Mouse (Mus musculus) telencephalon, adult 2 months (tissue): ENCODE data around the gene Tmcc1.
A peak's percentile ranks its signal among the peaks of the same experiment; 100 is the strongest.
"Not testable (repeated sequence)": the region's sequence is repeated elsewhere in the genome, so short reads cannot be mapped to it uniquely, and the experiment has no call there.

Source experiments
- DNase-seq: peaks from one replicate; pipeline ENCODE4 v3.0.0-alpha.2; 2011; ENCODE audit warnings: low read depth, low spot score

Tmcc1 gene

DNA sequence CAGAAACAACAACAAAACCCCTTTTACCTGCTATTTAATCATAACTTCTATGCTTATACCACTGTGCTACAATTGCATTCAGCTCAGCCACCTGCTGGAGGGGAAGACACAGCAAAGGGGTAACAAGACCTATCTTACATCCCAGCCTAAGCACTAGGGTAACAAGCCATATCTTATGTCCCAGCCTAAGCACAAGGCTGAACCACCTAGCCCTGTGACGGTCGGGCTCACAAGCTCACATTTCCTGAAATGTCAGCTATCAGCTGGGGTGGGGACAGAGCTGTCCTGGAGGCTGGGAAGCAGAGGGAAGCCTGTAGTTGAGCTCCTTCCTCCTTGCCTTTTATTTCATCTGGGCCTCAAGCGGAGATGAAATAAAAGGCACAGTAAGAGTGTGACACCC is 115.7 kb downstream of the Tmcc1 start:
- DNase-seq: no peak

GRCm38 (mm10) chr6:116074892-116075291 is 118.4 kb downstream of the Tmcc1 start:
- DNase-seq: no peak

- no peak for DNase-seq
Measured at GRCm38 (mm10) chr6:116073610-116074009, 119.7 kb downstream of the Tmcc1 start.

GRCm38 (mm10) chr6:116072746-116073261 is 120.5 kb downstream of the Tmcc1 start:
- no peak for DNase-seq

DNA sequence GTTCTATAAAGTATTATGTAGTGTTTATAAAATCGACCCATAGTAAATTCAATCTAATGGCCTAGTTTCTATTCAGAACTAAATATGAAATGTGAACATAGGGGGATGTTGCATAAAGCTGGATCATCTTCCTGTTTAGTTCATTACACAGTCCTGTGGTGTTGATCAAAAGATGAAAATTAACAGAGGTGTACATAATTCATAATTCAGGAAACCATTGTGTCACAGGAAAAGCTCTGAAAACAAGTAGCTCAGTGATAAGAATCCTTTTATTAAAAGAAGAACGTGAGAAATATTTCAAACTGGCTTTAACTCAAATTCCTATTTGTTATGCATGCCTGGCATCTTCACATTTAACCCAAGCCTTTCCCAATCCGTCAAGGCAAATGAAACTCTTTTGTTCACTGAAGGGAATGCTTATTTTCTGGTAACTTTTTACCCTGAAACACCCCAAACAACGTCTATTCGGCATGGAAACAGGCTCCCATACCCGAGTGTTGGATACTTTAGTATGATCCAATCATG is 121.0 kb downstream of the Tmcc1 start:
- DNase-seq: no peak

DNA sequence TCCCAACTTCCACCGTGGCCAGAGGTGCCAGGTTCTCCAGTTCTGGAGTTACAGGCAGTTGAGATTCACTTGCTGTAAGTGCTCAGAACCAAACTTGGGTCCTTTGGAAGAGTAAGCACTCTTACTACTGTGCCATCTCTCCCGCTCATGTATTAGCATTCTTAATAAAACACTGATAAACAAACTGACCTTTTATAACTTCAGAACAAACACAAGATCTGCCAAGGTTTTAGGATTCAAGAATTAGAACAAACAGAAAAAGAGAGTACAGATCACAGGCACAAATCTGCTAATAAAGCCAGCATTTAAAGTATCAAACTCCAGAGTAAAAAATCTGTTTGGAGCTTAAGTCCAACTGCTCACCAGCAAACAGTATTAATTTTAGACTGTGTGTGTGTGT is 121.5 kb downstream of the Tmcc1 start:
- no peak for DNase-seq

- no peak for DNase-seq
Measured at GRCm38 (mm10) chr6:116070558-116070957, 122.7 kb downstream of the Tmcc1 start.

DNA sequence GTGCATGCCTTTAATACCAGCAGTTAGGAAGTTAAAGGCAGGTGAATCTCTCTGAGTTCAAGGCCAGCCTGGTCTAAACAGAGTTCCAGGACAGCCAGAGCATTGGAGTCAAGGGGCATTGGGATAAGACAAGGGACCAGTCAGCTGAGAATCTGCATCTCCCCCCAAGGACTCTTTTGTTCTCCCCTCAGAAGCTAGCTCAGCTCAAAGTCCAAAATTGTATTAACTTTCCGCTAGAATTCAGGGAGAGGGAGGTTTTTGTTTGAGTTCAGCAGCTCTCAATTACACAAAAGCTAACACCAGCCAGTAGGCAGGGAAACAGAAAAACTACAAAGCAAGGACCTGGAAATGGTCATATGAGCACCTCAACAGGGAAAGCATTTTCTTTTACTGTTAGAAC is 129.8 kb downstream of the Tmcc1 start:
- no peak for DNase-seq

DNA sequence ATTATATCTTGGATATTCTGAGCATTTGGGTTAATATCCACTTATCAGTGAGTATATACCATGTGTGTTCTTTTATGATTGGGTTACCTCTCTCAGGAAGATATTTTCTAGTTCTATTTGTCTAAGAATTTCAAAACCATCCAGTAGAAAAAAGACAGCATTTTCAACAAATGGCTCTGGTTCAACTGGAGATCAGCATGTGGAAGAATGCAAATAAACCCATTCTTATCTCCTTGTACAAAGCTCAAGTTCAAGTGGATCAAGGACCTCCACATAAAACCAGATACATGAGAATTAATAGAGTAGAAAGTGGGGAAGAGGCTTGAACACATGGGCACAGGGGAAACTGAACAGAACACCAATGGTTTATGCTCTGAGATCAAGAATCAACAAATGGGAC is 133.7 kb downstream of the Tmcc1 start:
- DNase-seq: not testable (repeated sequence)

DNA sequence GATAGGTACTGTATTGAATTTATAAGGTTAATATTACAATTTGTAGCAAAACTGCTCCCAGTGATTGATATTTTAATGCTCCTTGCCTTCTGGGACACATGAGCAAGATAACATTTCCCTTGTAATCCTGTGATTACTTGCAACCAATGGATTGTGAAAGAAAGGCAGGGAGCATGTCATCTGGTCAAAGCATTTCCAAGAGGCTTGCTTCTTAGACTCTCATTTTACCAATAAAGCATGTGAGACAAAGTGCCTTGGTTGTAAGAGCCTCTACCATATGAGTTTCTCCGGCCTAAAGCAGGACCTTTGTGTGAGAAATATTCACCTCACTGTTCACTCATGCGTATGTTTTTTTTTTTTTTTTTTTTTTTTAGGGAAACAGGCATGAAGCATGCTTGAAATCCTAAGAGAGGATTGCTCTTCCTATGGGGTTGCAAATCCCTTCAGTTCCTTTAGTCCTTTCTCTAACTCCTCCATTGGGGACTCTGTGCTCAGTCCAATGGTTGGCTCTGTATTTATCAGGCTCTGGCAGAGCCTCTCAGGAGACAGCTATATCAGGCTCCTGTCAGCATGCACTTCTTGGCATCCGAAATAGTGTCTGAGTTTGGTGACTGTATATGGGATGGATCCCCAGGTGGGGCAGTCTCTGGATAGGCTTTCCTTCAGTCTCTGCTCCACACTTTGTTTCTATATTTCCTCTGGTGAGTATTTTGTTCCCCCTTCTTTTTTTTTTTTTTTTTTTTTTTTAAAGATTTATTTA is 134.6 kb downstream of the Tmcc1 start:
- DNase-seq: no peak

DNA sequence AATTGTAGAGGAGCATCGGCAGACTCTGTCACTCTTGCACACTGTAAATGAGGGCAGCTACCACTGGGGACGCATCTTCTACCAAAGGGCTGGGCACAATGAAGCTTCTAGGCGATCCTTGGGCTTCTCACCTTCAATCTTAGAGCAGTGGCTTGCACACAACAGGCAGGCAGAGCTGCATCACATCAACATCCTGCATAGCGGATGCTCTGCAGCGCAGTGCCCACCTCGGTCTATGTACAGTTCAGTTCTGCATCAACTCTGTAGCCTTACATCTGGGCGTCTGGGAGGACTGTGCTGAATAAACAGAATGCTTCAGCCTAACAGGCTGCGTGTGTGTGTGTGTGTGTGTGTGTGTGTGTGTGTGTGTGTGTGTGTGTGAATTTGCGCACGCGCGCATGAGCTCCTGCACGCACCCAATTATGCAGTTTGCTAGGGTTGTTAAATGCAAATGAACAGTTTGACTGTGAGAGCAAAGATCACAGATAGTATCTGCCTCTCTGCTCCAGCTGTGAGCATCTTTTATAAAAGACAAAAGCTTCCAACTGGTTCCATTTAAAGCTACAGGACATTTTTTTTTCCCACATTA is 136.5 kb downstream of the Tmcc1 start:
- DNase-seq: peak; percentile 64

GRCm38 (mm10) chr6:116055766-116056165 is 137.5 kb downstream of the Tmcc1 start:
- DNase-seq: no peak

- peak; percentile 70 for DNase-seq
Measured at GRCm38 (mm10) chr6:116055001-116055471, 138.2 kb downstream of the Tmcc1 start.

DNA sequence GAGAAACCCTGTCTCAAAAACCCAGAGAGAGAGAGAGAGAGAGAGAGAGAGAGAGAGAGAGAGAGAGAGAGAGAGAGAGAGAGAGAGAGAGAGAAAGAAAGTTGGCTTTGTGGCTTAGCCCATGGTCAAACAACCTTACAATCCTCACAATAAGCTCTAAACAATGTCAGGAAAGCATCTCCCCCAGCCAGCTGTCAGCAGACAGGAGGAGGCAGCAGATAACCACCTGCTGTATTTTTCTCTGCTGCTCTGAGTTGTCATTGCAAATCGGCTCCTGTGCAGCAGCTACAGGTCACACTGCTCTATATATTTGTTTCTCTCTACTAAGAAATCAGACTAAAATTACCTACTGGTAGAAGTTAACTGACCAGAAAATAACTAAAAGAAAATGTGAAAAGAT is 145.4 kb downstream of the Tmcc1 start:
- no peak for DNase-seq

DNA sequence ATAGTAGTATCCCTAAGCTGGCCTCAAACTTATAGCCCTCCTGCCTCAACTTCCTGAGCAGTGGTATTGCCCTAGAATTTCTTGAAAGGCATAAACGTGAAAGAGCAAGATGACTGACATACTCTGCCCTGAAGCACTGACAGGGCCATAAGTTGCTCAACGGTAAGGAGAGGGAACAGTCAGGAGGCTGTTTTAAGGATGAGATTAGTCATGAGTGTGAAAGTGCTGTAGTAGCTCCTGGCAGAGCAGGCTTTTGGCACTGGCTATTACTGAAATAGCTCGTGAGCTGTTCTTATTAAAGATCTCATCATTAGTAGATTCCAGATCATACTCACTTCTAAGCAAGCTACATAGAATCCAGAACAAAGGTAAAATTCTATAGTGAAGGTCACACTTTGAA is 145.9 kb downstream of the Tmcc1 start:
- DNase-seq: no peak

GRCm38 (mm10) chr6:116044039-116044438 is 149.2 kb downstream of the Tmcc1 start:
- DNase-seq: no peak

- DNase-seq: no peak
Measured at GRCm38 (mm10) chr6:116038222-116038621, 155.1 kb downstream of the Tmcc1 start.

- DNase-seq: peak; percentile 40
Measured at GRCm38 (mm10) chr6:116037281-116037831, 155.9 kb downstream of the Tmcc1 start.

GRCm38 (mm10) chr6:116036555-116036954 is 156.7 kb downstream of the Tmcc1 start:
- DNase-seq: no peak

DNA sequence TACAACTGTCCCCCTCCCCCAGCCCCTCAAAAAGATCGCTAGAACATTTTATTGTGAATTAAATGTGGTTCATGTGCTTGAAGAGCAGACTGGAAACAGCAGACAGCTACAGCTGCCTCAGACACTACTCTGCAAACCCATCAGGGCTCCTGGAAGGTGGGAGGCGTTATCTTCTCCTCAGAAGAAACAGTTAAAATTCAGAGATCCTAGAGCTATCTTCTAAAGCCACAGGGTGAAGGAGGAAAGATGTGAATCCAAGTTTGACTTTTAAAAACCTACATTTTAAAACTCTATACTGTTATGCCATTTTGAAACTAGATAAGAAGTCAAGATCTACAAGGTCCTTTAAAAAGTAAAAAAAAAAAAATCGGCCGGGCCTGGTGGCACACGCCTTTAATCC is 162.2 kb downstream of the Tmcc1 start:
- no peak for DNase-seq

GRCm38 (mm10) chr6:116024666-116025065 is 168.6 kb downstream of the Tmcc1 start:
- no peak for DNase-seq

- no peak for DNase-seq
Measured at GRCm38 (mm10) chr6:116021961-116022485, 171.3 kb downstream of the Tmcc1 start.
